Mouse (Mus musculus) embryo, embryonic 9.5 days (tissue): ENCODE data around the gene Bcl10.
A peak's percentile ranks its signal among the peaks of the same experiment; 100 is the strongest.
"Not testable (repeated sequence)": the region's sequence is repeated elsewhere in the genome, so short reads cannot be mapped to it uniquely, and the experiment has no call there.

Experiments
- DNase-seq: peaks from one replicate; pipeline ENCODE4 v3.0.0-alpha.2; 2017; ENCODE audit errors: extremely low spot score

Bcl10 gene

DNA sequence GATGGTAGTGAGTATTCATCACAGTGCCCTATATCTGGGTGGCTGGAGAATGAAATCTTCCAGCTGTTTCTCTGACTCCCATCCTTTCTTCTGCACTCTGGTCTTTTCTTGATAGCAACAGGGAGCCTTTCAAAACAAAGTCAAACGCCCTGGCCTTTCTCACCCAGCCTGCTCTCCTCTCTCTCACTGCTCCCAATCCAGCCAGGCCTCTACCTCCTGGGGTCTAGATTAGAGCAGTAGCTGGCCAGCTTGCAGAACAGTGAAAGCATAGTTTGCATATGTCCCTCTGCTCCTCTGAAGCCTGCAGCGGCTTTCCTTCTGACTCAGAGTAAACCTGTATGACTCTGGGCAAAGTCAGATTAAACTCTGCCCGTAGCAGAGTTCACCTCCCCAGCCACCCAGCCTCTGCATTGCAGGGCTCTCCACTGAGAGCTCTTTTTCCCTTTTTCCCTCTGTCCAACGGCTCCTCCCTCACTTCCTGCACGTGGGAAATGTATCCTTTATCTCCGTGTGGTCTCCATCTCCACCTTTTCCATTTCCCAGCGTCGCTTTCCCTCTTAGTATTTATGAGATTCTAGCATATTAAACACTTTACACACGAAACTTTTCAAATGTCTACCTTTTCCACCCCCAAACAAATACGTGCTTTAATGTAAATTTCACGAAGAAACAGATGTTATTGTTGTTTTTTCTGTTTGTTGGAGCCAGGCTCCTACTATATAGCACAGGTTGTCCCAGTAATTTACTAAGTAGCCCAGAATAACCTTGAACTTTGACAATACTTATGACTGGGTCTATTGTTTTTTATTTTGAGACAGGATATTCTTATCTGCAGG, at the start of gene Bcl10:
TSS of gene Bcl10 (plus strand) at position 786 of the 836 bp plus-strand sequence.
- no peak for DNase-seq

DNA sequence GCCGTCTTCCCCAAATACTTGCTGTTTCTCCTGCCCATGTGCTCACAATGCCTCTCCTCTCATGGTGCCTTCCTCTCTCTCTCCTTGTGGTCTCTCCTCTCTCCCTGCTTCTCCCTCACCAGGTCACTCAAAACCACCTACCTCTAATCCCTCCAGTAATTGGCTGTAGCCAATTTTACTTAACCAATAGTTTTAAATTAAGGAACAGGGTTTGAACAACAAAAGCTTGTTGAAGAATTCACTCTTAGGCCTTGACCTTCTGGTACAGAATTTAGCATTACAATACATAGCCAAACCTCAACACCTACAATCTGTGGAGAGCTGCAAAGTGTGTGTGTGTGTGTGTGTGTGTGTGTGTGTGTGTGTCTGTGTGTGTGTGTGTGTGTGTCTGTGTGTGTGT, 49.3 kb upstream of the Bcl10 start:
- no peak for DNase-seq

DNA sequence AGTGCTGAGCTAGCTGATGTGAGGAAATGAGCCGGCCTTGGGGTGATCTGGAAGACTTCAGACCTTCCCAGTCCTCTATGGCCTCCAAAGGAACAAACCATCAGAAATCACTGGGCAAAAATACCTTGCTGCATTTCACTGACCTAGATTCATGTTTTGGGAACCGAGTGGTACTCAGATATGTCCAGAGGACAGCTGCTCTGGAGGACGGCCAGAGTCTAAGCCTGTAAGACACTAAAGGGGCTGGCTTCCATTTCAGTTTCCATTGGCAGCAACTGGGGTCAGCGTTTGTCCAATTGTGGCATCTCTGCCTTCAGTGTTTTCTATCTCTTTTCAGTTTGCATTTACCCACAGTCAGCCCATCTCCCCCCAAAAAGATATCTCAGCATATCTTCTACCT, 48.5 kb upstream of the Bcl10 start:
- no peak for DNase-seq

DNA sequence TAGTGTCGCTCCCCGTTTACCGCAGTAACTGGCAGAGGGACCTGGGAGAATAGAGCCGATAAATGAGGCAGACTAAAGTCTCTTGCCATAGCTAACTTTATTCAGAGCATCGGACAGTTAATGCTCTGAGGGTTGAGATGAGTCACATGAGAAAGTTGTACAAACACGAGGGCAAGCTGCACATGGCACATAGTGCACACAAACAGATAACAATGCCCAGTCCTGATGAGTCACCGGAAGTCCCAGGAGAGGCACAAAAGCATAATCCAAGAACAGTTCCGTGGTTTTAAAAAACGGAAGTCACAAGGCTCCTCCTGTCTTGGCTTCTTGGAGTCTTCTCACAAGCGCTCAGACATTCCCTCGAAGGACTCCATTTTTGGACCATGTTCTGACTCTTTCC, 46.5 kb upstream of the Bcl10 start:
- no peak for DNase-seq

DNA sequence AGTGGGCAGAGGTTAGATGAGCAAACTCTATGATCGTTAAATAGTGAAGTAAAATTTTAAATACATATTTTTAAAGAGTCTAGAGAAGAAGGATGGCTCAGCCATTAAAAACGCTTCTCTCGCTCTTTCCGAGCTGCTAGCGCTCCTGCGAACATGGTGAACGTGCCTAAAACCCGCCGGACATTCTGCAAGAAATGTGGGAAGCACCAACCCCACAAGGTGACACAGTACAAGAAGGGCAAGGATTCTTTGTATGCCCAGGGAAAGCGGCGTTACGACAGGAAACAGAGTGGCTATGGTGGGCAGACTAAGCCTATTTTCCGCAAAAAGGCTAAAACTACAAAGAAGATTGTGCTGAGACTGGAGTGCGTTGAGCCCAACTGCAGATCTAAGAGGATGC, 43.7 kb upstream of the Bcl10 start:
- DNase-seq, result not testable (repeated sequence)

DNA sequence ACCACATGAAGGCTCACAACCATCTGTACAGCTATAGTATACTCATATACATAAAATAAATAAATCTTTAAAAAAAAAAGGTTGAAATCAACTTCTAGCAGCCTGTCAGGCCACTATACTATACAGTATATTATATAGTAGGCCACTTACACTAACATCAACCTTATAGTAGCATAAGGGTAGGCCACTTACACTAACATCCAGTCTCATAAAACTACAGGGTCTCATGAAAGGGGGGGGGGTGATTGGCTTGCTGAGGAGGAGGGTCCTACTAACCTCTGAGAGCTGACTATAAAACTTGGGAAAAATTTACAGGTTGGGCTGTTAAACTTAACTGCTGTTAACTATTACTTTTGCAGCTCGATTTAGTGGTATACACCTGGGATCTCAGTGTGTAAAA, 42.3 kb upstream of the Bcl10 start:
- no peak for DNase-seq

DNA sequence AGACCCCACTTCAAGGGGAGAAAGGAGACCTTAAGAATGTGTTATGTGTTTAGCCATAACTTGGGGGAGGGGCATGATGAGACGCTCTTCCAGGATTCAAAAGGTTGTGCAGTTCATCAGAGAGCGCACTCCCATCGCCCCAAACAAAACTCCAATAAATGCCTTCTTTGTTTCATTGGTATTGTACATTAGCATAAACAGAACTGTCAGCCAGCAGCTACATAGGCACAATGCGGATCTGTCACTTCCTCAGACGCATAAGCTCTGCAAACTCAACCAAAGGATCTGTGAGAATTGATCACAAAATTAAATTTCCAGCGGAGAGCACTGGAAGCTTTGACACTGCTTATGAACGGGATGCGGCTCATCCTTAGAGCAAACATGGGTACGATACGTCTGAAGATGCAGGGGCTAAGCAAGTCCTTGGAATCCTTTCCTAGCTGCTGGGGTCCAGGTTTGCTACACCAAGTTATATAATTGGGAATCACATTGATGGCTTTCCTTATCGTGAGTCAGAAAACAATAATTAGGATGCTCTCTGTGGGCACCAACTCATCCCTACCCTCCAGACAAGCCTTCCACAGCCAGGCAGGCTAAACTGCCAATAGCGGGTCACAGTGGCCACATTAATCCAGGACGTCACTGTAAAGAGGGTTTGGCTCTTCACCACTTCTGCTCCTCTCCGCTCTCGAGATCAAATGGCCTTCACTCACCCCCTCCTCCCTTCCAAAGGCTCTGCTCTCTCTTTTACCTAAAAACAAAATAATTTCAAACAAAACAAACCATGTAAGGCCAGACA, 40.3 kb upstream of the Bcl10 start:
- DNase-seq, result no peak

DNA sequence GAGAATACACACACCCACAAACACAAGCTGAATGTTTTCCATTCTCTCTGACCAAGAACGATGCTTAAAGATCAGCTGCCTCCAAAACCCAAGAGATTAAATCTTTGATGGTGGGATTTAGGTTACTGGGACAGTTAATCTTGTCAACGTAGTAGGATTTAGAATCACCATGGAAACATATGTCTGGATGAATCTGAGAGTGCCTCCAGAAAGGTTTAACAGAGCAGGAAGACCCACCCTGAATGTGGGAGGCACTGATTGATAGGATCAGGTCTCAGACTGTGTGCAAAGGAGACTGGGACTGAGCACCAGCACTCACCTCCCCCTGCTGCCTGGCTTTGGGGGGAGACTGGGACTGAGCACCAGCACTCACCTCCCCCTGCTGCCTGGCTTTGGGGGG, 39.4 kb upstream of the Bcl10 start:
- no peak for DNase-seq

DNA sequence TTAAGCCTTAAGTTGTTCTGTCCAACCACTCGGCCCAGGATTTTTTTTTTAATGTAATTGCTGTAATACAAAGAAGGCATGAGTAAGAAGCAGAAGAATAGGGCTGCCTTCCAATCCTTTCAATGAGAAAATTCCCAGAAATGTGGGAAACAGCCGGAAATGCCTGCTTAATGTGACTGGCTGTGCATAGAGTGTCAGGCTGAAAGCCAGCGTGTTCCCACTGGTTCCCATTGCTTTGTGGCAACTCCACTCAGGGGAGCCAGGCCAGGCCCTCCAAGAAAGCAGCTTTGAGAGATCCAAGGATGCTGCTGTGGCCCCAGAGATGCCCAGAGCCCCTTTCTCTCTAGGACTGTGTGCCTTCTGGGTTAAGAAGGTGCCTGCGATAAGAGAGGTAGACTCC, 37.2 kb upstream of the Bcl10 start:
- no peak for DNase-seq

DNA sequence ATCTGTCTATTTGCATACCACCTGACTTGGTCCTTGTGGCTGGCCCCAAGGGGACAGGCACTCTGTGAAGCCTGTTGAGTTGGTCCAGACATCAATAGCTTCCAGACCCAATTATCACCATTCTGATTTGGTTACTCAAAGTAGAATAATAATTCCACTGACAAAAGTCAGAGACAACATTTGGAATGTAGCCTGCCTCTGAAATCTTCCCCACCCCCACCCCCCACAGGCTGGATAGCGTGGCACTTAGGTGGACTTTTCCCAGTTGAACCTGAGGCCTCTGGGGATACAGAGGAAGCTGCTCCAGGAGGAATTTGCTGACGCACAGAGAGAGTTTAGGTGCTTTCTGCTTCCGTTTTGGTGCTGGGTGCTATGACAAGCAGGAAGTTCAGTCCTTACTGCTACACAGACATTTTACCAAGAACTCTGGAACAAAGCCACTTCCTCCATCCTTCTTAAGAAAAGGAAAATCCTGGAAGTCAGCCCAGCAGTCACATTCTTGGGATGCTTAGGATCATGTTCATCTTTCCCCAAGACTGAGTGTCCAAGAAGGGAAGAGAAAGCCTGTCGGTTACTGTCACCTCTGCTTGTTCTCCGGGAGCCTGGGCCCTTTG, 36.6 kb upstream of the Bcl10 start:
- no peak for DNase-seq

DNA sequence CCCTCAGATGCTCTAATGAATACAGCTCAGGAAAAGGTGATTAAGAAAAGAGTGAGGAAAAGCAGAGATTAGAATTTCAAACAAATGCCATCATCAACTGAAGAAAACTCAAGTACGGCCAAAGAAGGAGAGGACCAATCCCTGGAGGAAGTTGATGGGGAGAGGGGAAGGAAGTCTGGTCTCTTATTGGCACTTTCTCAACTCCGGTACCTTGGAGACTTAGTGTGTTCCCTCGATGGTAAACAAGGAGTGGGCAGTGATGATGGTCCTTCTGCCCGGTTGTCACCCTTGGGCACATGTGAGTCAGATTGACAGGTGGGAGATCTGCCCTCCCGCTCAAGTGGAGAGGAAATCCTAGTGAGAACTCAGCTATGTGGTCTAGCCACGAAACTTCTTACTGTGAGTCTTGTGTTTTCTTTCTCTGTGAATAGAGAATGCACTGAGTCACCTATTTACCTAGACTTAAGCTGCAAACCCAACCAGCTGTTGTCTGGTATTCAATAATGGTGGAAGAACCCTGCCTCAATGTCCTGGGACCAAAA, 35.1 kb upstream of the Bcl10 start:
- DNase-seq, result no peak

DNA sequence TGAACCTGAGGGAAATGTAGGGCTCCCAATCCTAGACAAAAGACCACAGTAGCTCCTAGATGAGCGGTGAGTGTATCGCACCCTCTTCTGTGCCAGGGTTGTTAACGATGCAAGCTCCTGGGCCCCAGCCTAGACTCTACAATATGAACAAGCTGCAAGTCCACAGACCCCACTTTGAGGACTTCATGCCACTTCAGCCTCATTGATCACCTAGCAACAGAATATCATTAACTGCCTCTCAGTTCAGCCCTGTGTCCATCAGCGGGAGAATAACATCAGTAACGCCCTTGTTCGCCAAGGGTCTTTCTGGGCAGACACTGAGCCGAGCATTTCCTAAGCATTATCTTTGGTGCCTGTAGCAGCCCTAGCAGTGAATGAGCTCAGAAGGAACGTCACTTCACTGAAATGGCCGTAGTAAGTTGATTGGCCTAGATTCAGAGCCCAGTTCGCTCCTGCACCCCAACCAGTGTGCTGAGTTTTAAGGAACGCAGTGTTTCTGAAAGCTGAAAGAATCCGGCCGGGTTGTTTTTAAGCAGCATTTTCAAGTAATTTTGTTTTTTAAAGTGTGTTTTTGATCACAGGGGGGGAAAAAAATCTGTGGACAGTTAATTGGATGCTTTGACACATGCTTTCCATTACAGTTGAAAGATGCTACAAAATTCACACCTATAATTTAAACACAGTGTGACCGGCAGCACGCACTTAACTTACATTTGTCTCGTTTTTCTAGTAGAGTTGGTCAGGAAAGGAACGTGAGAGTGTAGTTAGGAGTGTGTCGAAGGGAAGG, 32.1 kb upstream of the Bcl10 start:
- peak; percentile 37 for DNase-seq

DNA sequence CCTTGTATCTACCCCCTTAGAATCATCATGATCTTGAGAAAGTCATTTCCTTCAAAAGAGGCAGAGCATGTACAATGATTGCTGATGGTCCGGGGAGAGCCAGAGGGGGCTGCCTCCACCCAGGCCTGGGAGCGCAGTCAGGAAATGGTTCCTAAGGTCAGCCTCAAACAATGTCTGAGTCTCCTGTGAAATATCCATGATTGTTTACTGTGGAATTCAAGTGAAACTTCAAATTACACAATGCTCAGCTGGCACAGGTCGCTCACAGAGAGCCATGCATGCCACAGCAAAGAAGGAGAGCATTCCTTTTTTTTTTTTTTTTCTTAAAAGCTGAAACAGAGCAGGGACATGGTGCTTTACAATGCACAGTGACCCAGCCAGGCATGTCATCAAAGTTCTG, 30.2 kb upstream of the Bcl10 start:
- no peak for DNase-seq

DNA sequence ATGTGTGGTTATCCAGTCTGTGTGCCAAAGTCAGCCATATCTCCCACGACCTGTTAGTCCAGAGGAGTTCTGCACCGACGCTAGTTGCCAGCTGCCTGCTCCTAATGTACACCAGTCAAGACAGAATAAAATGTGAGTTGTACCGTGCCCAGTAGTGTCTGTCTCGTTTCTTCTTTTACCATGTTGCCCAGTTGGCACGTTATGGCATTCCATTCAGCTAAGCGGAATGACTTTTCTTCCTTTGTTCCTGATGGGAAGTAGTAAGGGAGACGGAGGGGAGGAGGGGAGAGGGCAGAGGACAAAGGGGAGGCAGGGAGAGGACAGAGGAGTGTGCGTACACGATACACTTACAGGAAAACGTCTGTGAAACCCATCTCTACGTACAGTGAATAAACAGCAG, 28.5 kb upstream of the Bcl10 start:
- no peak for DNase-seq

DNA sequence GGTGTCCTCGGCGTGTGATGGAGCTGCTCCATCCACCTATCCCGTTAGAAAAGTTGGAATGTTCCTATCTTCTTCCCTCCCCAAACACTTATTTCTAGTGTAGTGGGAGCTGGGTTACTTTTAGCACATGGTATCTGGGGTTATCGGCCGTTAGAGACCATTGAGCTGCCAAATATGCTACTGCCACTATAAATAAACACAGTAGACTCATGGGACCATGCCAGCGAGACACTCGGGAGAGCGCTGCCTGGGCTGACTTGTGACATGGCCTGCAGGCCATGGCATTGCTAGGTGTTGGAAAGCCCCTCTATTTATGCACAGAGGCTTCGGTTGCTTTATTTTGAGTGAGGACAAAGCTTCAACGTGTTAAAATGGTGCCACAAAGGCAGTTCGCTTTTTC, 24.9 kb upstream of the Bcl10 start:
- DNase-seq, result no peak

DNA sequence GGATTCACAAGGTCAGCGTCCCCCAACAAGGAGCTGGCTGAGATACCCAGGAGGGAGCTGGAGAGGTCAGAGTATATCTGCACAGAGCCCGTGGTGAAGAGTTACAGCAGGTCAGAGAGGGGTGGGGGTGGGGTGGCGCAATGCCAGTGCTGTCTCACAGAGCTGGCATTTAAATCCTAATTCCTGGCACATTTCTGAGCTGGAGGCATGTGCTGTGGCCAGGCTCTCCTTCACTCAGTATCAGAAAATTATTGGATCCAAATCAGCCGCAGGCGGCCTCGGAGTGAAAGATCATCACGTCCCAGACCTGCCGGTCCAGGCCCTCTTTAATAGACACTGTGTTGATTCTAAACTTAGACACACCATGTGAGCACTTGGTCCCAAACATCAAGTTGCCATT, 22.8 kb upstream of the Bcl10 start:
- DNase-seq, result no peak

DNA sequence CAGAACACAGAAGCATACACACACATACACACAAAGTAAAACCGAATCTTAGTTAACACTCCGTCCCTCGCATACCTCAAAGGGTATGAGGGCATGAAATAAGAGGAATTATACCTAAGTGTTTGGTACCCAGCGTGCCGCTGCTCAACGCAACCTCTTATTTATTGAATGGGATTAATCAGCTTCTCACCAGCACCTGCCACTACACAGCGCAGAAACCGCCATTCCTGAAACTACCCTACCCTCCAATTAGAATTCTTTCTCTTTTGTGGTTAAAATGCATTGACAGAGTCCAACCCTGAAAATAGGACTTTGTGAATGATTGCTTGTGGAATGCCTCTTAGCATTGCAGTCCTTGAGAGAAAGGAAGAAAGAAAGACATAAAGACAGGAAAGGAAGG, 19.1 kb upstream of the Bcl10 start:
- no peak for DNase-seq

DNA sequence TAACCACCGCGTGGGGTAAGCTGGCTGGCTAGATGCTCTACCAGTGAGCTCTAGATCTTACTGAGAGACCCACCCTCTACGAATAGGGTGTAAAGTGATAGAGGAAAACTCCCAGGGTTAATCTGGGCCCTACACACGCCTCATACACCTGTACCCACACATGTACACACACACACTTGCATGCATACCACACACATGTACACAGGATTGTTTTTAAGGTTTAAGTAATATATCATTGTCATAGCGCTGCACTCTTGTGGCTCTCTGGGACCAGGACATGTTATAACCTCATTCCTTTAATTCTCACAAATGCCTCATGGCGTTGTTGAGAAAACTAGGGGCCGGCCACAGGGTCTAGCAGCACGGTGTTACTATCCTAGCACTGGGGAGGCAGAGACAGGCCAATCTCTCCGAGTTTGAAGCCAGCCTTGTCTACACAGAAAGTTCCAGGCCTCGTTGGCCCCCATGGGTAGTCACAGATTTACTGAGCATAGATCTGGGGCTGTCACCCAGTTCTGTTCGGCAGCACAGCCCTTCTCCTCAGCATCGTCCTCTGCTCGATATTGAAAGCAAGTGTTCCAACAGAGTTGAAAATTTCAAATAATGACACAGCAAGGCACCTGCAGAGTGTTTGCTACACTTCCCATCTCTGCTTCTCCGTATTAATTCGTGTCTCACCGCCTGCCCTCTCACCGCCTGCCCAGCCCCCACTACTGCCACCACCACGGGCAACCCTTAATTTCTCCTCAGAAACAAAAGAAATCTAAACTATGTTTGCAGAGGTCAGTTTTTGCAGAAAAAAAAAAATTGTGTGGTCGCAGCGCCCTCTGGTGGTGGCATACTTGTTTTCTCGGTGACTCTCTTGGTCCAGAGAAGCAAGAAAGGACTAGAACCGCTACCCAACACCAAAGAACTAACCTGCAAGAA, 17.5 kb upstream of the Bcl10 start:
- peak; percentile 81 for DNase-seq

DNA sequence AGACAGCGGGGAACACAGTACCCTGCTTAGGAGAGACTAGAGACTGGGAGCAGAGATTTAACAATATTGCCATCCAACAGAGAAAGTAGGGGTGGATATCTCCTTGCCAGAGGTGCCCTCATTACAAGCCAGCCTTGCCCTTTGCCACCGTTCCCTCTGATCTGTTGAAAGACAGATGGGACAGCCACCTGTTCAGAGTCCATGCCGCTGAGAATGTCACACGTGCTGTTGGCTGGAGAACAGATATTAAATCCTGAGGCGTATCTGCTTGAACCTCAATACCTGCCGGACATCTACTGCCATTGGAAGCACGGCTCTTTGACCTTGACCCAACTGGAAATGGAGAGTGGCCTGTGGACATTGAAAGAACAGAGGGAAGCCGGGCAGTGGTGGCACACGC, 16.0 kb upstream of the Bcl10 start:
- DNase-seq, result no peak

DNA sequence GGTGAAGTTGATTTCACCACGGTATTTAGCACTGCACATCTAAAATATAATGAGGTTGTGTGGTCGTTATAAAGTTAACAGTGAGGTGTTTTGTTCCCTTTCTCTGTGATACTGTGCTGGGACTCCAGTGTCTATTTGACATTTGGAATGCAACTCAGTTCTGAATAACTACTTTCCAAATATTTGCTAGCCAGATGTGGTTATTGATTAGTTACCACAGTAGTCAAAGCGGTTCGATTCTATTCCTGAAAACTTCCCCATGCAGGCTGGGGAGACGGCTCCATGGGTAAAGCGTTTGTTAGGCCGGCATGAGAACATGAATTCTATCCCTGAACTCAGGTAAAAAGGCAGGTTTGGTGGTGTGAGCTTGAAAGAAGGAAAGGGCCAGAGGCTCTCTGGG, 10.1 kb upstream of the Bcl10 start:
- no peak for DNase-seq

DNA sequence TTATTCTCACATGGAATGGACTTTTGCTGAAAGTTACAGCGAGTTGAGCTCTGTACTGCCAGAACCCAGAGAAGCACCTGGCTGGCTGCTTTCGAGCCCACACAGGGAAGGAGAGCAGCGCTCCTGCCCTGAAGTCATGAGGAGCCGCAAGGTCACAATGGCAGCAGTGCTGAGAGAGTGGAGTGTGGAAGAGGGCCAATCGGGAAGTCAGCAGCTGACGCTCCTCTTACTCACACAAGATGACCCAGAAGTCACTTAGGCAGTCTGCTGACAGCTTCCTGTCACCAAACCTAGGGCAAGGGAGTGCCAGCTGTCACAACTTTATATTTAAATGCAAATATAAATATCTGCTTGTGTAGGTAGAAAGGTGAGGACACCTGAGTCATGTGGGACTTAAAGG, 9.3 kb upstream of the Bcl10 start:
- no peak for DNase-seq
